Mouse (Mus musculus): ENCODE results near the gene Evx1. TPM values are rescaled to one million over a fixed set of nuclear protein-coding genes. Genes with fewer than 3 reads are reported as not detected.

Evx1 gene
- total and polyA plus RNA-seq, 3 experiments = not detected

GRCm38 (mm10) chr6:52266666-52266985 lies 46.7 kb upstream of the Evx1 start:
- Histone ChIP-seq H3K27me3 (replicated peaks) (peaks cover 17% of the 10 kb centered on the region), H3K4me2 (ENCODE audit: insufficient read depth, low read depth, poor library complexity, severe bottlenecking) (no peak overlapping the region), H3K9me3 (replicated peaks; ENCODE audit: low read length) (no peaks in the 10 kb centered on the region), H3K36me3 (replicated peaks in 1 of 2; ENCODE audit: control insufficient read depth in 1 of 2, insufficient read depth in 1 of 2, low read length in 1 of 2) (no peaks in the 10 kb centered on the region), H3K27ac (ENCODE audit: insufficient read depth, low read depth) (no peak overlapping the region), H3K4me1 (ENCODE audit: control insufficient read depth in 1 of 2, insufficient read depth in 2 of 2) (peaks cover 0 to 7% of the 10 kb centered on the region in 2 experiments; a peak in 2 of 4 replicates), H3K79me2 (replicated peaks; ENCODE audit: control insufficient read depth, extremely low read depth, insufficient read depth, poor library complexity, severe bottlenecking) (no peaks in the 10 kb centered on the region), H3K4me3 (replicated peaks in 1 of 3; ENCODE audit: low read depth in 2 of 3, low read length in 2 of 3, poor library complexity in 1 of 3) (no peak overlapping the region), H3K9ac (ENCODE audit: insufficient read depth, low read depth) (no peak overlapping the region)
- TF ChIP-seq POLR2A (IDR thresholded peaks at IDR 0.05; ENCODE audit: low read depth, low read length) (no peak), SMC3 (IDR thresholded peaks at IDR 0.05; ENCODE audit: low read depth, low read length) (no peak), HCFC1 (IDR thresholded peaks at IDR 0.05; ENCODE audit: low read depth, low read length) (no peak), PAX5 (IDR thresholded peaks at IDR 0.05; ENCODE audit: low read length) (no peak), MAFK (IDR thresholded peaks at IDR 0.05; ENCODE audit: insufficient replicate concordance, low read length) (no peak), JUND (conservative IDR thresholded peaks at IDR 0.05; ENCODE audit: low read depth, low read length) (no peak), ETS1 (conservative IDR thresholded peaks at IDR 0.05; ENCODE audit: low read depth, low read length) (no peak)
- in situ Hi-C loops (cut with MboI; ENCODE audit: low pct_ligation_motif_present, low pct_unique_long_range_greater_than_20kb, low sequenced_read_pairs) = loop anchor here (10.0 to 25.0 kb wide), 2 partner anchors 568 to 646 kb away; no protein-coding TSS in a partner anchor
- no peak for DNase-seq (ENCODE audit: extremely low read depth)
- dilution Hi-C loops (cut with MboI; ENCODE audit: extremely low pct_ligation_motif_present, extremely low pct_unique_long_range_greater_than_20kb, low sequenced_read_pairs) = no loop called here

DNA sequence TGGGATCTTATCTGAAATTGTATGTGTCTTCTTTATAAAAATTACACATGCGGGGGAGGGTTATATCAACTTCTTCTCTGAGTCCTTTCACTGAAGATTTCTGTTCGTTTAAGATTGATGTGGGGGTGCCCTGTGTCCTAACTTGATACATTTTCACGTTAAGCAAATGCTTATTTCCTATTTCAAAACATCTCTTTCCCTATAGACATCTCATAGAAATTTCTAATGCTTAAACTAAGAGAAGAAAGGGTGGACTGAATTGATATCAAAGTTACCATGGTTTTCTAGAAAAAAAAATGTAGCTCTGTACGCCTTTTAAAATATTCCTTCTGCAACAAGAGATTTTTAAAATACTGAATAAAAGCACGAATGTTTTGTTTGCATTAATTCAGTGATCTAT lies 46.1 kb upstream of the Evx1 start:
- H3K27me3 ChIP-seq (replicated peaks) = peaks cover 13% of the 10 kb centered on the region
- H3K36me3 ChIP-seq (replicated peaks in 1 of 2; ENCODE audit: control insufficient read depth in 1 of 2, insufficient read depth in 1 of 2, low read length in 1 of 2) = no peaks in the 10 kb centered on the region
- H3K9me3 ChIP-seq (replicated peaks; ENCODE audit: low read length) = no peaks in the 10 kb centered on the region
- H3K9ac ChIP-seq (ENCODE audit: insufficient read depth, low read depth) = no peak overlapping the region
- H3K27ac ChIP-seq (ENCODE audit: insufficient read depth, low read depth) = no peak overlapping the region
- H3K4me2 ChIP-seq (ENCODE audit: insufficient read depth, low read depth, poor library complexity, severe bottlenecking) = no peak overlapping the region
- in situ Hi-C loops (cut with MboI; ENCODE audit: low pct_ligation_motif_present, low pct_unique_long_range_greater_than_20kb, low sequenced_read_pairs) (loop anchor here (10.0 to 25.0 kb wide), 2 partner anchors 568 to 645 kb away; no protein-coding TSS in a partner anchor), dilution Hi-C loops (cut with MboI; ENCODE audit: extremely low pct_ligation_motif_present, extremely low pct_unique_long_range_greater_than_20kb, low sequenced_read_pairs) (no loop called here)
- H3K4me3 ChIP-seq (replicated peaks in 1 of 3; ENCODE audit: low read depth in 2 of 3, low read length in 2 of 3, poor library complexity in 1 of 3) = no peak overlapping the region
- no peaks in the 10 kb centered on the region for H3K79me2 ChIP-seq (replicated peaks; ENCODE audit: control insufficient read depth, extremely low read depth, insufficient read depth, poor library complexity, severe bottlenecking)
- H3K4me1 ChIP-seq (ENCODE audit: control insufficient read depth in 1 of 2, insufficient read depth in 2 of 2) = peaks cover 0 to 7% of the 10 kb centered on the region in 2 experiments; a peak in 2 of 4 replicates
- DNase-seq (ENCODE audit: extremely low read depth) = no peak
- TF ChIP-seq ETS1 (conservative IDR thresholded peaks at IDR 0.05; ENCODE audit: low read depth, low read length) (no peak), MAX (IDR thresholded peaks at IDR 0.05; ENCODE audit: low read length) (no peak), MEF2A (IDR thresholded peaks at IDR 0.05; ENCODE audit: borderline replicate concordance, low read depth, low read length) (no peak), ZKSCAN1 (IDR thresholded peaks at IDR 0.05; ENCODE audit: borderline replicate concordance, low read depth, low read length) (no peak), TBP (conservative IDR thresholded peaks at IDR 0.05; ENCODE audit: low read depth, low read length) (no peak), CHD1 (IDR thresholded peaks at IDR 0.05; ENCODE audit: low read depth, low read length) (no peak), RCOR1 (conservative IDR thresholded peaks at IDR 0.05; ENCODE audit: low read depth, low read length) (no peak), CTCF (conservative IDR thresholded peaks at IDR 0.05 in 1 of 2, IDR thresholded peaks at IDR 0.05 in 1 of 2; ENCODE audit: low read depth in 2 of 2, low read length in 2 of 2) (no peak), RAD21 (IDR thresholded peaks at IDR 0.05; ENCODE audit: low read depth, low read length) (no peak)

- dilution Hi-C loops (cut with MboI; ENCODE audit: extremely low pct_ligation_motif_present, extremely low pct_unique_long_range_greater_than_20kb, low sequenced_read_pairs) = no loop called here
- in situ Hi-C loops (cut with MboI; ENCODE audit: low pct_ligation_motif_present, low pct_unique_long_range_greater_than_20kb, low sequenced_read_pairs) = loop anchor here (10.0 to 25.0 kb wide), 2 partner anchors 567 to 645 kb away; no protein-coding TSS in a partner anchor
- TF ChIP-seq SIN3A (IDR thresholded peaks at IDR 0.05; ENCODE audit: low read length) (no peak), ZMIZ1 (IDR thresholded peaks at IDR 0.05; ENCODE audit: low read depth, low read length) (no peak), RAD21 (IDR thresholded peaks at IDR 0.05; ENCODE audit: low read depth, low read length) (no peak), USF2 (conservative IDR thresholded peaks at IDR 0.05; ENCODE audit: low read depth, low read length) (no peak), KAT2A (IDR thresholded peaks at IDR 0.05; ENCODE audit: insufficient replicate concordance, low read length) (no peak)
- H3K79me2 ChIP-seq (replicated peaks; ENCODE audit: control insufficient read depth, extremely low read depth, insufficient read depth, poor library complexity, severe bottlenecking) = no peaks in the 10 kb centered on the region
- no peak overlapping the region for H3K4me2 ChIP-seq (ENCODE audit: insufficient read depth, low read depth, poor library complexity, severe bottlenecking)
- H3K27me3 ChIP-seq (replicated peaks) = peaks cover 12% of the 10 kb centered on the region
- H3K4me1 ChIP-seq (ENCODE audit: control insufficient read depth in 1 of 2, insufficient read depth in 2 of 2) = peaks cover 0 to 7% of the 10 kb centered on the region in 2 experiments; a peak in 2 of 4 replicates
- H3K36me3 ChIP-seq (replicated peaks in 1 of 2; ENCODE audit: control insufficient read depth in 1 of 2, insufficient read depth in 1 of 2, low read length in 1 of 2) = no peaks in the 10 kb centered on the region
- H3K27ac ChIP-seq (ENCODE audit: insufficient read depth, low read depth) = no peak overlapping the region
- no peak overlapping the region for H3K4me3 ChIP-seq (replicated peaks in 1 of 3; ENCODE audit: low read depth in 2 of 3, low read length in 2 of 3, poor library complexity in 1 of 3)
- no peak for DNase-seq (ENCODE audit: extremely low read depth)
- no peaks in the 10 kb centered on the region for H3K9me3 ChIP-seq (replicated peaks; ENCODE audit: low read length)
- H3K9ac ChIP-seq (ENCODE audit: insufficient read depth, low read depth) = no peak overlapping the region
Measured at GRCm38 (mm10) chr6:52267691-52268090, 45.6 kb upstream of the Evx1 start.
